Mouse (Mus musculus): ENCODE data around the gene Eif4ebp2.

Gene Eif4ebp2

GRCm38 (mm10) chr10:61419146-61419545 lies 33.3 kb downstream of the Eif4ebp2 start:
- in situ Hi-C loops (cut with MboI, MseI), result no loop called here

- in situ Hi-C loops (cut with MboI, MseI), result no loop called here
Observed at GRCm38 (mm10) chr10:61418131-61418900, 34.1 kb downstream of the Eif4ebp2 start.

GRCm38 (mm10) chr10:61417672-61418071 lies 34.8 kb downstream of the Eif4ebp2 start, which contains the start of gene Nodal:
TSS of gene Nodal (plus strand) at chr10:61417972.
- in situ Hi-C loops (cut with MboI, MseI), result no loop called here

- in situ Hi-C loops (cut with MboI, MseI), result no loop called here
Observed at GRCm38 (mm10) chr10:61417046-61417445, 35.4 kb downstream of the Eif4ebp2 start.

GRCm38 (mm10) chr10:61416561-61416960 lies 35.9 kb downstream of the Eif4ebp2 start:
- in situ Hi-C loops (cut with MboI, MseI), result no loop called here

GRCm38 (mm10) chr10:61415890-61416289 lies 36.6 kb downstream of the Eif4ebp2 start:
- in situ Hi-C loops (cut with MboI, MseI), result no loop called here

GRCm38 (mm10) chr10:61415240-61415639 lies 37.2 kb downstream of the Eif4ebp2 start:
- in situ Hi-C loops (cut with MboI, MseI), result no loop called here

- in situ Hi-C loops (cut with MboI, MseI), result loop anchor here (5.0 kb wide), 1 partner anchor 71 kb away; no protein-coding TSS in a partner anchor
Observed at GRCm38 (mm10) chr10:61412910-61413625, 39.4 kb downstream of the Eif4ebp2 start.

- in situ Hi-C loops (cut with MboI, MseI), result loop anchor here (5.0 kb wide), 1 partner anchor 68 kb away; no protein-coding TSS in a partner anchor
Observed at GRCm38 (mm10) chr10:61410193-61410592, 42.3 kb downstream of the Eif4ebp2 start.

- in situ Hi-C loops (cut with MboI, MseI), result loop anchor here (5.0 kb wide), 1 partner anchor 67 kb away; no protein-coding TSS in a partner anchor
Observed at GRCm38 (mm10) chr10:61409776-61410175, 42.7 kb downstream of the Eif4ebp2 start.

GRCm38 (mm10) chr10:61405958-61406357 lies 46.5 kb downstream of the Eif4ebp2 start:
- in situ Hi-C loops (cut with MboI, MseI), result no loop called here

GRCm38 (mm10) chr10:61402911-61403310 lies 49.5 kb downstream of the Eif4ebp2 start:
- in situ Hi-C loops (cut with MboI, MseI), result no loop called here

GRCm38 (mm10) chr10:61402480-61402879 lies 50.0 kb downstream of the Eif4ebp2 start:
- in situ Hi-C loops (cut with MboI, MseI), result no loop called here

- in situ Hi-C loops (cut with MboI, MseI), result no loop called here
Observed at GRCm38 (mm10) chr10:61400407-61400806, 52.1 kb downstream of the Eif4ebp2 start.

GRCm38 (mm10) chr10:61399156-61399734 lies 53.2 kb downstream of the Eif4ebp2 start:
- in situ Hi-C loops (cut with MboI, MseI), result no loop called here

- in situ Hi-C loops (cut with MboI, MseI), result no loop called here
Observed at GRCm38 (mm10) chr10:61398125-61398524, 54.3 kb downstream of the Eif4ebp2 start.

- in situ Hi-C loops (cut with MboI, MseI), result no loop called here
Observed at GRCm38 (mm10) chr10:61394476-61395136, 57.9 kb downstream of the Eif4ebp2 start.

- in situ Hi-C loops (cut with MboI, MseI), result no loop called here
Observed at GRCm38 (mm10) chr10:61392584-61392983, 59.9 kb downstream of the Eif4ebp2 start.

GRCm38 (mm10) chr10:61390148-61390547 lies 62.3 kb downstream of the Eif4ebp2 start:
- in situ Hi-C loops (cut with MboI, MseI), result no loop called here

- in situ Hi-C loops (cut with MboI, MseI), result no loop called here
Observed at GRCm38 (mm10) chr10:61389020-61389419, 63.4 kb downstream of the Eif4ebp2 start.

- in situ Hi-C loops (cut with MboI, MseI), result no loop called here
Observed at GRCm38 (mm10) chr10:61386284-61386683, 66.2 kb downstream of the Eif4ebp2 start.

GRCm38 (mm10) chr10:61385174-61385573 lies 67.3 kb downstream of the Eif4ebp2 start:
- in situ Hi-C loops (cut with MboI, MseI), result no loop called here
